Mouse (Mus musculus): ENCODE results near the gene Ank3. TPM values are rescaled to one million over a fixed set of nuclear protein-coding genes. Genes with fewer than 3 reads are reported as not detected.

The Ank3 gene
- total and polyA plus RNA-seq, 2 experiments from 2014 or later, result 23.4 to 64.7 TPM

DNA sequence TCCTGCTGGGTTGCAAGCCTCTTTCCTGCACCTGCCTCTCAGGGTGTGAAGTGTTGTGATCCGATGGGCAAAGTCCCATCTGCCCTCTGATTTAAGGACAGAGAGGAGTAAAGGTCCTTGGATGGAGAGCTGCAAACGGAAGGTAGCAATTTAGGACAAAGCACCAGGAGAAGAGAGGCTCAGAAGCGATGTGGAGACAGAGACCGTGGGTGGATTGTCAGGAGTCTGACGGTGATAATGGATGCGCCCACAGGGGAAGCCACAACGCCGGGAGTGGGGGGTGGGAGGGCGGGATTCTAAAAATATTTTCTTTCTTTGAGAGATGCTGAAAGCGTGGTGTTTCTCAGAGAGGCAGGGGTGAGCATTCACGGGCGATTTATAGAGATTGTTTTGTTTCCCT lies 206.6 kb downstream of the Ank3 start:
- 21% methylated on average over 12 of the region's 12 CpGs for WGBS
- no peak overlapping the region for H3K4me2 ChIP-seq (ENCODE audit: low read depth, low read length)
- TF ChIP-seq CTCF (IDR thresholded peaks at IDR 0.05; ENCODE audit: low read depth) (no peak), EP300 (IDR thresholded peaks at IDR 0.05; ENCODE audit: low read depth) (no peak)
- no peak overlapping the region for H3K4me3 ChIP-seq (ENCODE audit: low read depth, low read length)
- H3K36me3 ChIP-seq (replicated peaks; ENCODE audit: control insufficient read depth, insufficient read depth, low read length), result no peaks in the 10 kb centered on the region
- H3K4me1 ChIP-seq (ENCODE audit: control insufficient read depth, insufficient read depth), result no peaks in the 10 kb centered on the region
- H3K27ac ChIP-seq (ENCODE audit: low read depth), result no peak overlapping the region
- DNase-seq (ENCODE audit: low spot score) (no peak), ATAC-seq (ENCODE audit: insufficient read depth, low read depth) (no peak)
- no peak overlapping the region for H3K9ac ChIP-seq (replicated peaks; ENCODE audit: low read depth, low read length)
- no peaks in the 10 kb centered on the region for H3K9me3 ChIP-seq (replicated peaks; ENCODE audit: control insufficient read depth, low read length)
- H3K27me3 ChIP-seq (ENCODE audit: control insufficient read depth, insufficient read depth, low read length), result no peaks in the 10 kb centered on the region

DNA sequence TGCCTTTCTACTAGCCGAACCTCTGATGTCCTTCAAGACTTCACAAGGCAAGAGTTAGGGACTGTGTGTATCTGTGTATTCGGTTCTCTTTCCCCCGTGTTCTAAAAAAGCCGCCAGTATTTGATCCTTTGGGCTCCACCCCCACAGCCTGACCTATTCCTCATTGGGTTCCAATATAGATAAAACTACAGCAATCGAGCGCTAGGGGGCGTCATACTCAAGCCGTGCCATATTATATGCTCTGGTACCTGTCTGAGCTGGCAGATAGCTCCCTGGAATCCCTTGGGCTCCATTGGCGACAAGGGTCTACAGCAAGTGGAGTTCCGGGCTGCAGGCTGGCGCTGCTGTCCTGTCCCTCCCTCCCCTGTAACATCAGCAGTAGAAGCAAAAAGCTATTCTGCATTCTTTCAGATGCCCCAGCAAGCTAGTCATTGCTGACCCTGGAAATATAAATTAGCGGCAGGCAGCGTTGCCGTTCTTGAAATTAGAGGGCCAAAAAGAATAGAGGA lies 209.1 kb downstream of the Ank3 start:
- H3K27ac ChIP-seq (ENCODE audit: low read depth), result no peak overlapping the region
- no peak for ATAC-seq (ENCODE audit: insufficient read depth, low read depth)
- 73% methylated on average over 14 of the region's 14 CpGs for WGBS

DNA sequence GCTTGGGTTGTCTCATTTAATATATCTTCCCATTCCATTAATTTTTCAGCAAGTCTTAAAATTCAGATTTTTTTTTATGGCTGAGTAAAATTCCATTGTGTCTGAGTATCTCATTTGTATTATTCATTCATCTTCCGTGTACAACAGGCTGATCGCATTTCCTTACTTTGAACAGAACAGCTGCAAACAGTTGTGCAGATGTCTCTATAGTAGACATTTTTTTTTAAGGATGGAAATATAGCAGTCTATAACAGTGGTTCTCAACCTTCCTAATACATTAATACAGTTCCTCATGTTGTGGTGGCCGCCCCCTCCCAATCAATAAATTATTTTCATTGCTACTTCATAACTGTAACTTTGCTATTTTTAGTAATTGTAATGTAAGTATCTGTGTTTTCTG lies 212.7 kb downstream of the Ank3 start:
- Histone ChIP-seq H3K4me1 (ENCODE audit: control insufficient read depth, insufficient read depth) (peaks cover 8% of the 10 kb centered on the region; the same call in 1 of the 2 replicates), H3K4me3 (ENCODE audit: low read depth, low read length) (no peak overlapping the region), H3K36me3 (replicated peaks; ENCODE audit: control insufficient read depth, insufficient read depth, low read length) (no peaks in the 10 kb centered on the region), H3K9me3 (replicated peaks; ENCODE audit: control insufficient read depth, low read length) (no peaks in the 10 kb centered on the region), H3K4me2 (ENCODE audit: low read depth, low read length) (peak overlapping the region; percentile 32; the same call in 1 of the 2 replicates), H3K27me3 (ENCODE audit: control insufficient read depth, insufficient read depth, low read length) (no peaks in the 10 kb centered on the region), H3K9ac (replicated peaks; ENCODE audit: low read depth, low read length) (no peak overlapping the region), H3K27ac (ENCODE audit: low read depth) (peak overlapping the region; percentile 76)
- TF ChIP-seq CTCF (IDR thresholded peaks at IDR 0.05; ENCODE audit: low read depth) (no peak), EP300 (IDR thresholded peaks at IDR 0.05; ENCODE audit: low read depth) (no peak)
- ATAC-seq (ENCODE audit: insufficient read depth, low read depth) (no peak), DNase-seq (ENCODE audit: low spot score) (peak; percentile 7)
- 63% methylated on average over 3 of the region's 3 CpGs for WGBS

More for the DNA sequence above, 209.1 kb downstream of the Ank3 start:
- no peak for DNase-seq (ENCODE audit: low spot score)
- Histone ChIP-seq H3K4me1 (ENCODE audit: control insufficient read depth, insufficient read depth) (peaks cover 8% of the 10 kb centered on the region; the same call in 1 of the 2 replicates), H3K4me3 (ENCODE audit: low read depth, low read length) (no peak overlapping the region), H3K9me3 (replicated peaks; ENCODE audit: control insufficient read depth, low read length) (no peaks in the 10 kb centered on the region), H3K27me3 (ENCODE audit: control insufficient read depth, insufficient read depth, low read length) (no peaks in the 10 kb centered on the region), H3K4me2 (ENCODE audit: low read depth, low read length) (no peak overlapping the region), H3K36me3 (replicated peaks; ENCODE audit: control insufficient read depth, insufficient read depth, low read length) (no peaks in the 10 kb centered on the region), H3K9ac (replicated peaks; ENCODE audit: low read depth, low read length) (no peak overlapping the region)
- TF ChIP-seq CTCF (IDR thresholded peaks at IDR 0.05; ENCODE audit: low read depth), result no peak
- no peak for TF ChIP-seq EP300 (IDR thresholded peaks at IDR 0.05; ENCODE audit: low read depth)

DNA sequence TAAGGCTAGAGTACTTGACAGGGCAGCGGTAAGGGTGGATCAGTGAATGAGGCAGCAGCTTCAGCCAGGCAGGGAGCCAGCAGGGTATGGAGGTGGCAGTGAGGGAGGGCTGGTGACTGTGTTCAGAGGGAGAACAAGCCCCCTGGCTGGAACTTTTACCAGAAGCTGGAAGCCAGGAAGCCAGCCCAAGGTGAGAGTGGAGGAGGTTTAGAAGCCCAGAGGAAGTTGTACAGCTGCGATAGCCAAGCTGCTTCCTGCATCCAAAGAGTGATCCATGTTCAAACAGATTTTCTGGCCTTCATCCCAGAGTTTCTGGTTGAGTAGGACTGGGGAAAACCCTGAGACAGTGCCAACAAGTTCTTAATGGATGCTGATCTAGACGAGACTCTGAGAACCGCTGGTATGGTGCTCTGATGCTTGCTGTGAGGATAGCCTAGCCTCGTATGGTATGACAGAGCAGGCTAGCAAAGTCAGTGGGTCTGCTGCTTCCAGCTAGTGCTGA lies 213.3 kb downstream of the Ank3 start:
- Histone ChIP-seq H3K27me3 (ENCODE audit: control insufficient read depth, insufficient read depth, low read length) (no peaks in the 10 kb centered on the region), H3K36me3 (replicated peaks; ENCODE audit: control insufficient read depth, insufficient read depth, low read length) (no peaks in the 10 kb centered on the region), H3K4me3 (ENCODE audit: low read depth, low read length) (no peak overlapping the region), H3K4me1 (ENCODE audit: control insufficient read depth, insufficient read depth) (peaks cover 12% of the 10 kb centered on the region), H3K9ac (replicated peaks; ENCODE audit: low read depth, low read length) (no peak overlapping the region), H3K9me3 (replicated peaks; ENCODE audit: control insufficient read depth, low read length) (no peaks in the 10 kb centered on the region), H3K4me2 (ENCODE audit: low read depth, low read length) (peak overlapping the region; percentile 32; the same call in 1 of the 2 replicates), H3K27ac (ENCODE audit: low read depth) (peak overlapping the region; percentile 76)
- ATAC-seq (ENCODE audit: insufficient read depth, low read depth), result peak; percentile 87
- DNase-seq (ENCODE audit: low spot score), result peak; percentile 93
- TF ChIP-seq EP300 (IDR thresholded peaks at IDR 0.05; ENCODE audit: low read depth) (peak; percentile 77), CTCF (IDR thresholded peaks at IDR 0.05; ENCODE audit: low read depth) (no peak)
- WGBS, result 7% methylated on average over 5 of the region's 5 CpGs

DNA sequence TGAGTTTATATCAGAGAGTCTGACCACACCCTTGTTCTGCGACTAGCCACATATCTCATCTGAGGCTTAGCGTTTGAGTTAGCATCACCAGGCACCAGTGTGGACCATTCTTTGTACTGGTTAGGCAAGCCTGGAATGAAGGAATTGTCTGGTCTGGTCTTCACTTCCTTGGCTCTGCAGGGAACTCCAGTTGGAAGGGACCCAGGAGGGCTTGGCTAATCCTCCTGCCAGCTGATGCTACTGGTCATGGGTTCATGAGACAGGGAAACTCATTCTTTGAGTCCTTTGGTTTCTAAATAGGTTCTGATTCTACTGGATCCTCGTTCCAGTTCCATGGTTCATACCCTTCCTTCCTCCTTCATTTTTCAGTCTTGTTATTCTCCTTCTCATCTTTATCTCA lies 218.4 kb downstream of the Ank3 start:
- Histone ChIP-seq H3K4me1 (ENCODE audit: control insufficient read depth, insufficient read depth) (peaks cover 29% of the 10 kb centered on the region), H3K9ac (replicated peaks; ENCODE audit: low read depth, low read length) (no peak overlapping the region), H3K9me3 (replicated peaks; ENCODE audit: control insufficient read depth, low read length) (no peaks in the 10 kb centered on the region), H3K4me2 (ENCODE audit: low read depth, low read length) (peak overlapping the region; percentile 42; the same call in 1 of the 2 replicates), H3K36me3 (replicated peaks; ENCODE audit: control insufficient read depth, insufficient read depth, low read length) (no peaks in the 10 kb centered on the region), H3K27ac (ENCODE audit: low read depth) (peak overlapping the region; percentile 73; the same call in 1 of the 2 replicates), H3K4me3 (ENCODE audit: low read depth, low read length) (no peak overlapping the region), H3K27me3 (ENCODE audit: control insufficient read depth, insufficient read depth, low read length) (no peaks in the 10 kb centered on the region)
- TF ChIP-seq CTCF (IDR thresholded peaks at IDR 0.05; ENCODE audit: low read depth) (no peak), EP300 (IDR thresholded peaks at IDR 0.05; ENCODE audit: low read depth) (no peak)
- WGBS, result 65% methylated on average over 3 of the region's 3 CpGs
- ATAC-seq (ENCODE audit: insufficient read depth, low read depth) (no peak), DNase-seq (ENCODE audit: low spot score) (no peak)
